Mouse (Mus musculus): ENCODE measurements around the gene Vps39. TPM values are rescaled to one million over a fixed set of nuclear protein-coding genes. Genes with fewer than 3 reads are reported as not detected.

Gene Vps39
- polyA plus RNA-seq, 1 experiment from 2014 or later = 16.0 TPM

Other genes with a start within 250 kb of the Vps39 start
- gene Ehd4, start 198.5 kb downstream of the Vps39 start, polyA plus RNA-seq (2015; fragmentation: Nextera tagmentation; extraction: Ambion mirVana) = 164 and 183 TPM in 2 replicates
- gene Pla2g4e, start 107.8 kb downstream of the Vps39 start, polyA plus RNA-seq (2015; fragmentation: Nextera tagmentation; extraction: Ambion mirVana) = 1.1 and 1.2 TPM in 2 replicates
- not detected in 2 replicates for gene Pla2g4d, start 63.9 kb downstream of the Vps39 start, polyA plus RNA-seq (2015; fragmentation: Nextera tagmentation; extraction: Ambion mirVana)
- 0.05 TPM in 1 of 2 replicates, not detected in the other for gene Pla2g4f, start 39.0 kb downstream of the Vps39 start, polyA plus RNA-seq (2015; fragmentation: Nextera tagmentation; extraction: Ambion mirVana)
- 8.7 and 9.1 TPM in 2 replicates for gene Ganc, start 50.8 kb upstream of the Vps39 start, polyA plus RNA-seq (2015; fragmentation: Nextera tagmentation; extraction: Ambion mirVana)
- gene Tmem87a, start 51.0 kb upstream of the Vps39 start, polyA plus RNA-seq (2015; fragmentation: Nextera tagmentation; extraction: Ambion mirVana) = 4.6 and 5.5 TPM in 2 replicates
- gene Capn3, start 102.9 kb upstream of the Vps39 start, polyA plus RNA-seq (2015; fragmentation: Nextera tagmentation; extraction: Ambion mirVana) = 3.4 and 3.9 TPM in 2 replicates
- 40.0 and 41.9 TPM in 2 replicates for gene Zfp106, start 210.7 kb upstream of the Vps39 start, polyA plus RNA-seq (2015; fragmentation: Nextera tagmentation; extraction: Ambion mirVana)
- gene Snap23, start 214.5 kb upstream of the Vps39 start, polyA plus RNA-seq (2015; fragmentation: Nextera tagmentation; extraction: Ambion mirVana) = 46.4 and 48.0 TPM in 2 replicates

Measured in heart, embryonic 13.5 days (tissue).